Mouse (Mus musculus) neural tube, embryonic 12.5 days (tissue): ENCODE data around the gene Hist1h3d. TPM values are rescaled to one million over a fixed set of nuclear protein-coding genes. Genes with fewer than 3 reads are reported as not detected.
A peak's percentile ranks its signal among the peaks of the same experiment; 100 is the strongest.
"Not testable (repeated sequence)": the region's sequence is repeated elsewhere in the genome, so short reads cannot be mapped to it uniquely, and the experiment has no call there.

Experiments used
- ATAC-seq: fragments of 200-750 bp; cut with Nextera tagmentation; 2 replicates; pipeline ENCODE4 v1.8.0; 2017; ENCODE audit warnings: low read depth, mild to moderate bottlenecking, moderate TSS enrichment, moderate library complexity; ENCODE audit not compliant: low FRiP score
- H3K27ac ChIP-seq: fragments of 300-500 bp; sonication (generic); 2 replicates; pipeline ENCODE4 v1.5.1; 2016
- H3K27me3 ChIP-seq: fragments of 300-500 bp; sonication (generic); replicated peaks from 2 replicates; pipeline ENCODE4 v1.6.1; 2016; ENCODE audit warnings: mild to moderate bottlenecking
- H3K36me3 ChIP-seq: fragments of 300-500 bp; sonication (generic); 2 replicates; pipeline ENCODE4 v1.6.1; 2016; ENCODE audit warnings: mild to moderate bottlenecking
- H3K4me1 ChIP-seq: fragments of 300-500 bp; sonication (generic); 2 replicates; pipeline ENCODE4 v1.6.1; 2016
- H3K4me2 ChIP-seq: fragments of 300-500 bp; sonication (generic); replicated peaks from 2 replicates; pipeline ENCODE4 v1.6.1; 2016; ENCODE audit warnings: mild to moderate bottlenecking
- H3K4me3 ChIP-seq: fragments of 300-500 bp; sonication (generic); 2 replicates; pipeline ENCODE4 v1.5.1; 2016
- H3K9ac ChIP-seq: fragments of 300-500 bp; sonication (generic); 2 replicates; pipeline ENCODE4 v1.6.1; 2016; ENCODE audit warnings: mild to moderate bottlenecking
- H3K9me3 ChIP-seq: fragments of 300-500 bp; sonication (generic); 2 replicates; pipeline ENCODE4 v1.6.1; 2016; ENCODE audit warnings: mild to moderate bottlenecking
- WGBS: fragments of 180-500 bp; shearing (Covaris S2); methylation state at CpG from one replicate; pipeline ENCODE4 v1.1.7; 2016; 5-methylcytosine and 5-hydroxymethylcytosine counted together
- polyA plus RNA-seq: library from polyadenylated mRNA; unstranded; fragments of >200 nt; fragmentation: Nextera tagmentation; extraction: Ambion mirVana; gene quantifications from 2 replicates; pipeline ENCODE4 v1.2.1, GENCODE M21; 2016

The Hist1h3d gene
- polyA plus RNA-seq, 1 experiment from 2014 or later, result 3.8 TPM

DNA sequence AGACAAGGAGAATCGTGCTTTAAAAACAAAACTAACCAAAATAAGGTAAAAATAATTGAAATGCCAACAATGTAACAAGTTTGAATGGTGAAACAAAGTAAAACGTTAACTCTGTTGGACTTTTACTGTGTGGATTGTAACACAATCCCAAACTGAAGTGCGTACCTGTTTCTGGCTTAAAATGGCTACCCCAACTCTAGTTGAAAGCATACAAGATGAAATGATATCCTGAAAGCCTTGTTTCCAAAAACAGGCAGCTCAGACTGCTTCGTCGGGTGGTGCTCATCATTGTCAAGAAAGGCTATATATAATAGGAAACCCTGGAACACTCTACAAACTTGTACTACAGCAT is 14.1 kb upstream of the Hist1h3d start:
- not testable (repeated sequence) for ATAC-seq, H3K27me3 ChIP-seq, H3K4me1 ChIP-seq, H3K9me3 ChIP-seq, H3K36me3 ChIP-seq
- Histone ChIP-seq H3K4me2 (peak overlapping the region; percentile 67), H3K9ac (peak overlapping the region; percentile 56; the same call in 1 of the 2 replicates), H3K27ac (0 out of 2 replicates have a peak overlapping the region, but pooled peaks have one; percentile 82), H3K4me3 (peak overlapping the region; percentile 41)
- 0% methylated on average over 2 of the region's 5 CpGs for WGBS

DNA sequence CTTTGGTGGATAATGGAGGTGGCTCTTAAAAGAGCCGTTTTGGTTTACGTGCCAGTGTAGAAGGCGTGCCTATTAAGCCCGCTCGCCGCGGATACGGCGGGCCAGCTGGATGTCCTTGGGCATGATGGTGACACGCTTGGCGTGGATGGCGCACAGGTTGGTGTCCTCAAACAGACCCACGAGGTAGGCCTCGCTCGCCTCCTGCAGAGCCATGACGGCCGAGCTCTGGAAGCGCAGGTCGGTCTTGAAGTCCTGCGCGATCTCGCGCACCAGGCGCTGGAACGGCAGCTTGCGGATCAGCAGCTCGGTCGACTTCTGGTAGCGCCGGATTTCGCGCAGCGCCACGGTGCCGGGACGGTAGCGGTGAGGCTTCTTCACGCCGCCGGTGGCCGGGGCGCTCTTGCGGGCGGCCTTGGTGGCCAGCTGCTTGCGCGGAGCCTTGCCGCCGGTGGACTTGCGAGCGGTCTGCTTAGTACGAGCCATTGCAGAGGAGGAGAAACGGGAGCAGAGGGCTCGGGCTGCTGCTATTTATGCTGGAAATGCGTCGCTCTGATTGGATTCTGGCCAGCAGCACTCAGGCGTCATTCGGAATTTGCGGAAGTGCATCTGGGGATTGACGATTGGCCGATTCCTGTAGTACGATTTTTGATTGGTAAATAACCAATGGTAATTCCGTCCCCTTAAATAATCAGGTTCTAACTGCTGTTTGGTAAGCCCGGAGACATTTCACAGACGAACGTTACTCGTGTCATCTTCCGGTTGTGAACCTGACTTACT is 13.5 kb upstream of the Hist1h3d start, which contains the start of gene Hist1h3e:
Hist1h3e (minus strand) TSS at position 487 of the 777 bp plus-strand sequence.
- not testable (repeated sequence) for H3K27me3 ChIP-seq, H3K4me1 ChIP-seq, H3K36me3 ChIP-seq, H3K9me3 ChIP-seq
- under 1% methylated on average over 65 of the region's 67 CpGs for WGBS
- Histone ChIP-seq H3K4me3 (peak within 1 kb of the TSS; percentile 41), H3K27ac (peak within 1 kb of the TSS; percentile 92), H3K9ac (peak within 1 kb of the TSS; percentile 56), H3K4me2 (peak within 1 kb of the TSS; percentile 67)
- peak; percentile 98 for ATAC-seq

DNA sequence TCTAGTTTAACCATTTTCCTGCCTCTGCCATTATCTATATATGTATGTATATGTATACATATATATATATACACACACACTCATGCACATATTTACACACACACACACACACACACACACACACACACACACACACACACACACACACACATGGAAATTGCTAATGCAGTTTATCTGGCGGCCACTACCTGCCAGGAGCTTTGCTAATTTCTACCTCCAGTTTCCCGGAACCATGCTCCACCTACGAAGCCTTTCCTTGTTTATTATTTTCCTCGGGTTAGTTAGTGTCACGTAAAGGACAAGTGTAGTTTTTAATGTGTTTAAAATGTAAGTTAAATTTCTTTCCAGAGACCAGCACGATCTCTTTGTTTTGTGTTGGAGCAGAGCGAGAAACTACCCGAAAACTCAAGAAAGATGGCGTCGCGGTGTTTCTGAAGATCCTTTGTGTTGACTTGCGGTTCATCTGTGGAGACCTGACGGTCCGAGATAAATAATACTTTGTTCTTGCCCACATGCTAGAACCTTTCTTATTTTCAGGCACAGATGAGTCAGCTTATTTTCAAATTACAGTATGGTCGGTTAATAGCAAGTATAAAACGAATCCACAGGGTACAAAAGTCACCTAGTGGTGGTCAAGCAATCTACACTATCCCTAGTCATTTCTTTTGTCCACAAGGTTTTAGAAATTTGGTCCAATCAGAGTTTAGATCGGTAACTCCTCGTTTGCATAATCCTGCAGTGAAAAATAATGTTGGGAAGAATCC is 12.7 kb upstream of the Hist1h3d start:
- Histone ChIP-seq H3K36me3 (no peaks in the 10 kb centered on the region), H3K9ac (peak overlapping the region; percentile 50), H3K9me3 (no peaks in the 10 kb centered on the region), H3K4me1 (no peaks in the 10 kb centered on the region), H3K4me3 (peak overlapping the region; percentile 41), H3K27me3 (no peaks in the 10 kb centered on the region), H3K4me2 (peak overlapping the region; percentile 67), H3K27ac (peak overlapping the region; percentile 92)
- 4% methylated on average over 18 of the region's 18 CpGs for WGBS
- peak; percentile 65 for ATAC-seq

DNA sequence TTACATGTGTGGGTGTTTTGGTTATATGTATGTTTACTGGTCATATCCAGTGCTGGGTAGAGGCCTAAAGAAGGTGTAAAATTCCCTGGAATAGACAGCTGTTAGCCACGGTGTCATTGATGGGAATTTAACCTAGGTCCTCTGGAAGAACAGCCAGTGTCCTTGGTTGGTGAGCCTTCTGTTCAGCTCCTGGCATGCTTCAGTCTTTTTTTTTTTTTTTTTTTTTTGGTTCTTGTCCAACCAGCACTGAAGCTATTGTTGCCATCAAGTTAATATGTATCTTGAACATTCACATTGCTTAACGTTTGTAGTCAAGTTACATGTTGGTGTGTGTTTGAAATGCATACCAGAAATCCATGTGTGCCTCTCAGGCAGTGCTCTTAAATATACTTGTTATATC is 11.1 kb upstream of the Hist1h3d start:
- H3K27ac ChIP-seq, result no peak overlapping the region
- WGBS, result 92% methylated on average over 2 of the region's 2 CpGs

DNA sequence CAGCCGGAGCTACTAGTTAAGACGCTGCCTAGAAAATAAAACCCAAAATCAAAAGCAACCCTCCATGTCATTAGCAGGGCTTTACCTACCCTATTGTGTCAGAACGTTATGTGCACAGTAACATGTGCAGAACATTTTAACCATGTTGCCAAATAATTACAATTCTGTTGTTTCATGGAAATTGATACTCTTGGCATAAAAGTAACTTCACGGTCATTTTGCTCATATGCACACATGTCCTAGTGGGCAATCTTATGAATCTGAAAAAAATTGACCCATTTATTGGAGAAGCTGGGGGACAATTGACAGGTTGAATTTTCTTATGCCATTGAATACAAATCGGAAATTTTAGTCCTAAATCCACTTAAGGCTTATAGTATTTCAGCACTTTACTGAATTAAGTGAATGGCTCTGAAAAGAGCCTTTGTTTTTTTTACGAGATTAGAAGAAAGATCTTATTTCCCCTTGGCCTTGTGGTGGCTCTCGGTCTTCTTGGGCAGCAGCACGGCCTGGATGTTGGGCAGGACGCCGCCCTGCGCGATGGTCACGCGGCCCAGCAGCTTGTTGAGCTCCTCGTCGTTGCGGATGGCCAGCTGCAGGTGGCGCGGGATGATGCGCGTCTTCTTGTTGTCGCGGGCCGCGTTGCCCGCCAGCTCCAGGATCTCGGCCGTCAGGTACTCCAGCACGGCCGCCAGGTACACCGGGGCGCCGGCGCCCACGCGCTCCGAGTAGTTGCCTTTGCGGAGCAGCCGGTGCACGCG is 5.1 kb upstream of the Hist1h3d start:
- Histone ChIP-seq H3K27ac (peak overlapping the region; percentile 85), H3K4me1 (peaks cover 18% of the 10 kb centered on the region), H3K4me3 (peak overlapping the region; percentile 34), H3K9ac (peak overlapping the region; percentile 40; the same call in 1 of the 2 replicates), H3K4me2 (peak overlapping the region; percentile 72)
- peak; percentile 18 for ATAC-seq
- H3K36me3 ChIP-seq, H3K27me3 ChIP-seq, H3K9me3 ChIP-seq: not testable (repeated sequence)
- whole genome bisulfite sequencing, result 2% methylated on average over 29 of the region's 41 CpGs

More for the DNA sequence above, 11.1 kb upstream of the Hist1h3d start:
- no peaks in the 10 kb centered on the region for H3K27me3 ChIP-seq
- no peak overlapping the region for H3K4me2 ChIP-seq
- H3K9ac ChIP-seq, result no peak overlapping the region
- no peak overlapping the region for H3K4me3 ChIP-seq
- no peaks in the 10 kb centered on the region for H3K4me1 ChIP-seq
- no peak for ATAC-seq
- no peaks in the 10 kb centered on the region for H3K36me3 ChIP-seq
- no peaks in the 10 kb centered on the region for H3K9me3 ChIP-seq

DNA sequence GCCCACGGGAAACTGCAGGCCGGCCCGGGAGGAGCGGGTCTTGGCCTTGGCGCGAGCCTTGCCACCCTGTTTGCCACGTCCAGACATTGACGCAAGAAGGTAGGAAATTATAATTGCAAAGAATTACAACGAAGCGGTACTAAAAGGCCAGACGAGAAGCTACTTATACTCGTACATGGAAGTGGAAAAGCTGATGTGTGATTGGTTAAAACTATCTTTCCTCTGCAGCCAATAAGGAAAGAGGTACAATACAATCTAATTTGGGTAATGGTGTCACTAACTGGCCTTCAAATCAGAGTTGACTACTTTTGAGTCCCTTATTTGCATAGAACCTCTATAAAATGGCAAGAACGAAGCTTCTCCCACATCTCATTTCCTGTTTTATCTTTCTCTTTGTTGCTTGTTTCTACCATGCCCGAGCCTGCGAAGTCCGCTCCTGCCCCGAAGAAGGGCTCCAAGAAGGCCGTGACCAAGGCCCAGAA is 4.5 kb upstream of the Hist1h3d start, which contains the start of the genes Hist1h2ae and Hist1h2bg:
Hist1h2ae (minus strand) TSS at position 199 of the 482 bp plus-strand sequence.
Hist1h2bg (plus strand) TSS at position 375 of the 482 bp plus-strand sequence.
- H3K4me3 ChIP-seq, result peak within 1 kb of the TSS; percentile 43
- H3K27me3 ChIP-seq, result no peaks in the 10 kb centered on the region
- ATAC-seq, result peak; percentile 88
- H3K36me3 ChIP-seq, result no peaks in the 10 kb centered on the region
- no peaks in the 10 kb centered on the region for H3K9me3 ChIP-seq
- H3K4me1 ChIP-seq, result peaks cover 18% of the 10 kb centered on the region
- peak within 1 kb of the TSS; percentile 86 for H3K27ac ChIP-seq
- 0% methylated on average over 18 of the region's 18 CpGs for WGBS
- peak within 1 kb of the TSS; percentile 72 for H3K4me2 ChIP-seq
- H3K9ac ChIP-seq, result peak within 1 kb of the TSS; percentile 61

DNA sequence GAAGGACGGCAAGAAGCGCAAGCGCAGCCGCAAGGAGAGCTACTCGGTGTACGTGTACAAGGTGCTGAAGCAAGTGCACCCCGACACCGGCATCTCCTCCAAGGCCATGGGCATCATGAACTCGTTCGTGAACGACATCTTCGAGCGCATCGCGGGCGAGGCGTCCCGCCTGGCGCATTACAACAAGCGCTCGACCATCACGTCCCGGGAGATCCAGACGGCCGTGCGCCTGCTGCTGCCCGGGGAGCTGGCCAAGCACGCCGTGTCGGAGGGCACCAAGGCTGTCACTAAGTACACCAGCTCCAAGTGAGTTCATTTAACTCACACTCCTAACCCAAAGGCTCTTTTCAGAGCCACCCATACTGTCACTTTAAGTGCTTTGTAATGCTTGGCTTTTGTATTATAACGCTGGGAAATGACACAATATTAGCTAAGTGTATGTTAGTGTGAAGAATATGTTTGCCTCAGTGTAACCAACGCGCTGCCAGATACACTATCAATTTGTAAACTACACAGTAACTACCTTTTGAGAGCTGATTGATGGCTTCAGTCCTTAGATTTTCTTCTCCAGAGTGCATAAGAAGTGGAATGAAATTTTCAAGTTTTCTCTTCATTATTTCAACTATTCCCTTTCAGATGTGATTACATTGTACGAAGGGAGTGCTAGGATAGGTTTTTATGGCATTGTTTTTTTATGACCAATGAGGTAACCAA is 3.9 kb upstream of the Hist1h3d start:
- H3K4me3 ChIP-seq, result peak overlapping the region; percentile 43
- not testable (repeated sequence) for H3K36me3 ChIP-seq, ATAC-seq, H3K9me3 ChIP-seq, H3K27me3 ChIP-seq
- peak overlapping the region; percentile 86 for H3K27ac ChIP-seq
- WGBS, result under 1% methylated on average over 16 of the region's 34 CpGs
- peak overlapping the region; percentile 72 for H3K4me2 ChIP-seq
- peak overlapping the region; percentile 61 for H3K9ac ChIP-seq
- peaks cover 22% of the 10 kb centered on the region for H3K4me1 ChIP-seq

DNA sequence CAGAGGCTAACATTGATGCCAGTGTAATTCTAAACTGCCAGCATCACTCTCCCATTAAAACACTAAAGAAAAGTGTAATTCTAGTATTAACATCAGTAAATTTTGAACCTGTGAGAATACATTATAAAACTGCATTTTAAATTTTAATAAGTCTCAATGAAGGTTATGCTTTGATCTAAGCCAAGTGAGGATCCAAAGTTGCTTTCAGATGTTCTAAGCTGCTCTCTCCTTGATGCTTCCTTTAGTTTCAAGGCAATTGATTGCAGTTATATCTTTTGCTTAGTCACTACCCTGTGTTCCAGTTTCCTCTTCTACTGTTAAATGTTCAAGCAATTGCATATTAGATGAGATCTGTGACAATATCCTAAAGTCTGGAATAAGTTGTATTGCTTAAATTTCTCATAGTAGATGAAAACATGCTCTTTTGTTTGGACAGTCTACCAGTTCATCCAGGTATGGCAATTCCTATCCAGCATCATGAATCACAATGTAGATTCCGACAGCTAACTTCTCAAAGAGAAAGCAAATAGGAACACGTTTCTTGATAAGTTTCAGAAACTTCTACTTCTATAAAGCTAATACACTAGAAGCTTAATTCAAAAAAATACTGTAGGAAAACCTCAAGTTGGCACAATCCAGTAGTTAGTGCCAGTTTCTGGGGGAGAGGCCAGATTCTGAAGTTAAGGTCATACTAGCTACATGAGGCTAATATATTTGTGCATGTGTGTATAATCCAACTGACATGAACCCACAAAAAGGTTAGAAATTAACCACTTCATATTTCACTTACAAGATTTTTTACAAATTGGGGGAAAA is 3.1 kb upstream of the Hist1h3d start:
- Histone ChIP-seq H3K4me2 (peak overlapping the region; percentile 72), H3K9me3 (no peaks in the 10 kb centered on the region), H3K9ac (peak overlapping the region; percentile 61), H3K4me3 (peak overlapping the region; percentile 43), H3K36me3 (no peaks in the 10 kb centered on the region), H3K4me1 (peaks cover 28% of the 10 kb centered on the region), H3K27me3 (no peaks in the 10 kb centered on the region), H3K27ac (peak overlapping the region; percentile 86; the same call in 1 of the 2 replicates)
- 53% methylated on average over 2 of the region's 2 CpGs for WGBS
- no peak for ATAC-seq

DNA sequence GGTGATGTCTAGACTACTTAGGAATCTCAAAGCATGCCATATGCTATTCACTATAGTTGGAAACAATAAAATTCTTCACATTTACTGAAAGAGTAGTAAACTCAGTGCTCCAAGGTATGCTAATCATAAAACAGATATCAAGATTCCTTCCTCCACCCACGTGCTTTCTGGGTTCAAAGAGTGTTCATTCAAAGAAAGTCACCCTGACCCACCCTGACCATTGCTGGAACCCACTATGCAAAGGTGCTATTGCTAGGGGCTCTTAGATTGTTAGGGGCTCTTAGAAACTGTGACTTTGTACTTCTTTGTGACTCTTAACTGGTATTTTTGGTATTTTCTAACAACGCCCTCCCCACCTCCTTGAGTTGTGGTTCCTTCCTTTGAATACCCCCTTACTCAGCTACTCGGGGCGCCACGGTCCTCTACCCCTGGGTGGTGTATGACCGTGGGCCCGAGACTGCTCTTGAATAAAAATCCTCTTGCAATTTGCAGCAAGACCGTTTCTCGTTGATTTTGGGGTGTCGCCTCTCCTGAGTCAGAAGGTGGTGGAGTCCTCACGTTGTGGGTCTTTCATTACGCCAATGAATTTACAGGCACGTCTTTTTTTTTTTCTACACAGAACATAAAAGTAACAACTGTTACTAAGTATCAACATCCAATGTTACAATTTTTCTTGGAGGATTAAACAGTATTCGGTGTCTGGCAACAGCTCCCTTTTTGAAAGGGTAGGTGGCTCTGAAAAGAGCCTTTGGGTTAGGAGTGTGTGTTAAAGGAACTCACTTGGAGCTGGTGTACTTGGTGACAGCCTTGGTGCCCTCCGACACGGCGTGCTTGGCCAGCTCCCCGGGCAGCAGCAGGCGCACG is 2.3 kb upstream of the Hist1h3d start:
- WGBS, result 13% methylated on average over 20 of the region's 20 CpGs
- H3K27me3 ChIP-seq, ATAC-seq, H3K36me3 ChIP-seq, H3K9me3 ChIP-seq: not testable (repeated sequence)
- Histone ChIP-seq H3K27ac (peak overlapping the region; percentile 62), H3K4me2 (peak overlapping the region; percentile 72), H3K4me3 (peak overlapping the region; percentile 25), H3K9ac (peak overlapping the region; percentile 47), H3K4me1 (peaks cover 28% of the 10 kb centered on the region)

DNA sequence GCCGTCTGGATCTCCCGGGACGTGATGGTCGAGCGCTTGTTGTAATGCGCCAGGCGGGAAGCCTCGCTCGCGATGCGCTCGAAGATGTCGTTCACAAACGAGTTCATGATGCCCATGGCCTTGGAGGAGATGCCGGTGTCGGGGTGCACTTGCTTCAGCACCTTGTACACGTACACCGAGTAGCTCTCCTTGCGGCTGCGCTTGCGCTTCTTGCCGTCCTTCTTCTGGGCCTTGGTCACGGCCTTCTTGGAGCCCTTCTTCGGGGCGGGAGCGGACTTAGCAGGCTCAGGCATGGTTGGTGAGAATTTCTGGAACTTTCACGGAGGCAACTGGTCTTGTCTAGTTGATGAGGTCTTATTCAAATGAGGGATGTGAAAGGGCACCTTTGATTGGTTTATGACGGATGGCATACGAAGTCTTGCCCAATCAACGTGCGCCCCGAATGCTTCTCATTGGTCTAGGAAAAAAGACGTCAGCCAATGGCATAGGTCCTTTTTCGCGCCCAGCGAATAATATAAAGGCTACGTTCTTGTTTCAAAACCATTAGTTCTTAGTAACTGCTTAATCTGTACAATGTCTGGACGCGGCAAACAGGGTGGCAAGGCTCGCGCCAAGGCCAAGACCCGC is 1.6 kb upstream of the Hist1h3d start, which contains the start of the genes Hist1h2bf and Hist1h2ad:
Hist1h2bf (minus strand) TSS at position 299 of the 627 bp plus-strand sequence.
Hist1h2ad (plus strand) TSS at position 484 of the 627 bp plus-strand sequence.
- H3K9me3 ChIP-seq, H3K36me3 ChIP-seq, H3K27me3 ChIP-seq: not testable (repeated sequence)
- H3K4me2 ChIP-seq, result peak within 1 kb of the TSS; percentile 72
- peaks cover 28% of the 10 kb centered on the region for H3K4me1 ChIP-seq
- WGBS, result under 1% methylated on average over 42 of the region's 42 CpGs
- peak within 1 kb of the TSS; percentile 25 for H3K4me3 ChIP-seq
- peak within 1 kb of the TSS; percentile 47 for H3K9ac ChIP-seq
- ATAC-seq, result peak; percentile 90
- H3K27ac ChIP-seq, result peak within 1 kb of the TSS; percentile 62
